Mouse (Mus musculus) heart, postnatal 0 days (tissue): ENCODE measurements at regions not wholly inside any gene's neighbourhood (a gene's known extent, or its start where the extent isn't known, plus 50 kb on each side); places are given as distances from the start of the nearest gene placed in this dataset.

Experiments
- ATAC-seq: fragments of 200-750 bp; cut with Nextera tagmentation; 2 replicates; pipeline ENCODE4 v1.8.0; 2017; ENCODE audit warnings: low read depth, moderate number of reproducible peaks, moderate library complexity; ENCODE audit not compliant: insufficient read depth
- DNase-seq: peaks from one replicate; pipeline ENCODE4 v3.0.0-alpha.2; 2016; ENCODE audit warnings: low spot score
- H3K27ac ChIP-seq: fragments of 300-500 bp; sonication (generic); 2 replicates; pipeline ENCODE4 v1.5.1; 2014; ENCODE audit warnings: low read depth, mild to moderate bottlenecking
- H3K27me3 ChIP-seq: fragments of 300-500 bp; sonication (generic); 2 replicates; pipeline ENCODE4 v1.6.1; 2014; ENCODE audit warnings: low read length, mixed read lengths; ENCODE audit not compliant: control insufficient read depth, insufficient read depth
- H3K36me3 ChIP-seq: fragments of 300-500 bp; sonication (generic); replicated peaks from 2 replicates; pipeline ENCODE4 v1.6.1; 2014; ENCODE audit warnings: low read length, mixed read lengths; ENCODE audit not compliant: control insufficient read depth, insufficient read depth
- H3K4me1 ChIP-seq: fragments of 300-500 bp; sonication (generic); 2 replicates; pipeline ENCODE4 v1.6.1; 2014; ENCODE audit warnings: antibody characterized with exemption; ENCODE audit not compliant: control insufficient read depth, insufficient read depth
- H3K4me2 ChIP-seq: fragments of 300-500 bp; sonication (generic); 2 replicates; pipeline ENCODE4 v1.6.1; 2014; ENCODE audit warnings: low read depth, mild to moderate bottlenecking, low read length, moderate library complexity
- H3K4me3 ChIP-seq: fragments of 300-500 bp; sonication (generic); 2 replicates; pipeline ENCODE4 v1.5.1; 2014; ENCODE audit warnings: low read depth, low read length
- H3K9ac ChIP-seq: fragments of 300-500 bp; sonication (generic); replicated peaks from 2 replicates; pipeline ENCODE4 v1.6.1; 2014; ENCODE audit warnings: low read depth, low read length, mixed read lengths
- H3K9me3 ChIP-seq: fragments of 300-500 bp; sonication (generic); replicated peaks from 2 replicates; pipeline ENCODE4 v1.6.1; 2016; ENCODE audit warnings: low read length; ENCODE audit not compliant: control insufficient read depth
- CTCF ChIP-seq: IDR thresholded peaks from 2 replicates; pipeline ENCODE4 v1.5.1; 2016; ENCODE audit warnings: antibody characterized with exemption, control low read depth, low read depth
- EP300 ChIP-seq: IDR thresholded peaks from 2 replicates; pipeline ENCODE4 v1.6.1; 2016; ENCODE audit warnings: antibody characterized with exemption, low read depth
- WGBS: fragments of 180-500 bp; shearing (Covaris S2); extraction: QIAGEN DNeasy Blood & Tissue Kit; methylation state at CpG from one replicate; pipeline ENCODE4 v1.1.7; 2014; 5-methylcytosine and 5-hydroxymethylcytosine counted together

DNA sequence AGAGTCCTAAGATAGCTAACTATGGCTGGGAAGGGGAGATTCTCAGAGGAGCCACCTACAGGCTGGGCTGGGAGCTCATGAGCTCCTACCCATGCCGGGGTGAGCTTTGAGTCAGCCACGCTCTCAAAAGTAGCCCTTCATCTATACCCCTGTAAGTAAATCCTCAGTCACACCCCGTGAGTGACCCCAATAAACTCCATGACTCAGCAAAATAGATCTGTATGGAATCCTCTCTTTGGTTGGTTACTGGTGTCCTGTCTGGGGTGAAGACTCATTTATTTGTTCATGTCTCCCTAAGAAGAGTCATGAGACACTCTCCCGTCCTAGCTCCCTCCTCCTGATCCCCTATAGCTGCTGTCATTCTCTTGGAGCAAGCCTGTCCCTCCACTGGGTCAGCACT is 99.5 kb downstream of the Plxna1 start:
- WGBS = 58% methylated on average over 4 of the region's 4 CpGs
- H3K36me3 ChIP-seq = no peaks in the 10 kb centered on the region
- TF ChIP-seq EP300 = no peak
- TF ChIP-seq CTCF = no peak
- no peak overlapping the region for H3K9ac ChIP-seq
- 0 out of 2 replicates have a peak, but pooled peaks cover 3% of the 10 kb centered on the region for H3K27me3 ChIP-seq
- H3K4me1 ChIP-seq = no peaks in the 10 kb centered on the region
- no peak overlapping the region for H3K4me3 ChIP-seq
- ATAC-seq (no peak), DNase-seq (no peak)
- H3K4me2 ChIP-seq = no peak overlapping the region
- H3K9me3 ChIP-seq = no peaks in the 10 kb centered on the region
- H3K27ac ChIP-seq = no peak overlapping the region

DNA sequence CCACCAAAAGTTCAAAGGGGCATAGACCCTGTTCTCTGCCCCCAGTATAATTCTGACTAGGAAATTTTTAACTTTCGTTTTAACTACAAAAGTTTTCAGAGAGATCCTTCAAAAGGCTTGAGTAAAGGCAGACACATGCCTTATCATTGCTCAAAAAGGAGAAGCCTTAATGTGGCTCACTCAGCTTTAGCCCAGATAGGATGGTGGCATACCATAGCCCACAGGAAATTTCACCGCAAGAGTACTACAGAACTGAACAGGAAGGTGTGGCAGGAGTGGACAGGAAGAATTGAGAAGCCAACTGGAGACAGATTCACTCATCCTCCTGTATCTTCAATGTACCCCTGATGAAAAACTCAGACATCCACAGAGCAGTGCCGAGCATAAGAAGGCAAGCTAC is 97.1 kb downstream of the Plxna1 start:
- H3K9me3 ChIP-seq = 0 out of 2 replicates have a peak, but pooled peaks cover 2% of the 10 kb centered on the region
- ATAC-seq (no peak), DNase-seq (no peak)
- H3K4me2 ChIP-seq = no peak overlapping the region
- no peak overlapping the region for H3K27ac ChIP-seq
- no peaks in the 10 kb centered on the region for H3K36me3 ChIP-seq
- WGBS = 49% methylated on average over 3 of the region's 3 CpGs
- no peak for TF ChIP-seq EP300
- TF ChIP-seq CTCF = no peak
- H3K4me3 ChIP-seq = no peak overlapping the region
- H3K9ac ChIP-seq = no peak overlapping the region
- H3K4me1 ChIP-seq = no peaks in the 10 kb centered on the region
- 0 out of 2 replicates have a peak, but pooled peaks cover 3% of the 10 kb centered on the region for H3K27me3 ChIP-seq
